Mouse (Mus musculus): Measurements from ENCODE around the gene Gm6164. TPM values are rescaled to one million over a fixed set of nuclear protein-coding genes. Genes with fewer than 3 reads are reported as not detected.

Gm6164 gene
- not detected for polyA plus RNA-seq (2015; fragmentation: Illumina TruSeq; extraction: RNeasy Lipid Tissue Mini Kit (QIAGEN cat#74804); ENCODE audit: low read depth, low replicate concordance)

DNA sequence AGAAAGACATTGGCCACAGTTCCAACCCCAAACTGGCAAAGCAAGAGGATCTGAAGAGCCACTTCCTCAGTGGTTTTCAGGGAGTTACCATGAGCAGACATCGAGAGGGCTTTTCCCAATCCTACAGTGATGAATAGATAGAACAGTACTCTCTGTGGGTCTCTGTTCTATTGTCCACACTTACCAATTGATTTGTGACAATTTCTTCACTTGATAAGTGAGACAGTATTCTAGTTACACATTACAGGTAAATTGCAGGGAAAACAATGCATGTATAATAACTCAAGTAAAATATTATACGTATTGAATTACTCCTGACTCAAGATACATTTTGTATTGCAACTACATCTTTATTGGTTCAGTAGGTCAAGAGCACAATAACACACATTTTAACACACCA is at the start of gene Gm6164:
TSS of gene Gm6164 (minus strand) at position 101 of the 400 bp plus-strand sequence.

GRCm38 (mm10) chr7:20233728-20234127 is 28.3 kb upstream of the Gm6164 start, which contains the start of gene Gm4498:
Gene Gm4498 (minus strand): TSS chr7:20233828.

GRCm38 (mm10) chr7:20193410-20193809 is 12.0 kb downstream of the Gm6164 start, which contains the start of gene Vmn1r95:
Gene Vmn1r95 (plus strand): TSS chr7:20193710.

DNA sequence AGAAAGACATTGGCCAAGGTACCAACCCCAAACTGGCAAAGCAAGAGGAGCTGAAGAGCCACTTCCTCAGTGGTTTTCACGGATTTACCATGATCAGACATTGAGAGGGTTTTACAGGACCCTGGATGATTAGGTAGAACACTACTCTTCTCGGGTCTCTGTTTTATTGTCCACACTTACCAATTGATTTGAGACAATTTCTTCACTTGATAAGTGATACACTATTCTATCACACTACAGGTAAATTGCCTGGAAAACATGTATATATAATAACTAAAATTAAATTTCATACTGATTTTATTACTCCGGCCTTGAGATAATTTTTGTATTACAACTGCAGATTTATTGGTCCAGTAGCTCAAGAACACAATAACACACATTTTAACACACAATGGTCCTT is 37.1 kb downstream of the Gm6164 start, which contains the start of gene Vmn1r94:
TSS of gene Vmn1r94 (minus strand) at position 101 of the 400 bp plus-strand sequence.

Other genes with a start within 250 kb of the Gm6164 start
- not detected for gene Ceacam20, start 240.2 kb downstream of the Gm6164 start, polyA plus RNA-seq (2015; fragmentation: Illumina TruSeq; extraction: RNeasy Lipid Tissue Mini Kit (QIAGEN cat#74804); ENCODE audit: low read depth, low replicate concordance)
- gene Nlrp9b, start 214.1 kb downstream of the Gm6164 start, polyA plus RNA-seq (2015; fragmentation: Illumina TruSeq; extraction: RNeasy Lipid Tissue Mini Kit (QIAGEN cat#74804); ENCODE audit: low read depth, low replicate concordance), result not detected
- gene Vmn1r91, start 105.9 kb downstream of the Gm6164 start, polyA plus RNA-seq (2015; fragmentation: Illumina TruSeq; extraction: RNeasy Lipid Tissue Mini Kit (QIAGEN cat#74804); ENCODE audit: low read depth, low replicate concordance), result not detected
- gene Gm16442, start 83.0 kb downstream of the Gm6164 start, polyA plus RNA-seq (2015; fragmentation: Illumina TruSeq; extraction: RNeasy Lipid Tissue Mini Kit (QIAGEN cat#74804); ENCODE audit: low read depth, low replicate concordance), result not detected
- not detected for gene Vmn1r93, start 66.5 kb downstream of the Gm6164 start, polyA plus RNA-seq (2015; fragmentation: Illumina TruSeq; extraction: RNeasy Lipid Tissue Mini Kit (QIAGEN cat#74804); ENCODE audit: low read depth, low replicate concordance)
- not detected for gene Vmn1r94, start 37.2 kb downstream of the Gm6164 start, polyA plus RNA-seq (2015; fragmentation: Illumina TruSeq; extraction: RNeasy Lipid Tissue Mini Kit (QIAGEN cat#74804); ENCODE audit: low read depth, low replicate concordance)
- not detected for gene Vmn1r95, start 11.9 kb downstream of the Gm6164 start, polyA plus RNA-seq (2015; fragmentation: Illumina TruSeq; extraction: RNeasy Lipid Tissue Mini Kit (QIAGEN cat#74804); ENCODE audit: low read depth, low replicate concordance)
- gene Gm4498, start 28.2 kb upstream of the Gm6164 start, polyA plus RNA-seq (2015; fragmentation: Illumina TruSeq; extraction: RNeasy Lipid Tissue Mini Kit (QIAGEN cat#74804); ENCODE audit: low read depth, low replicate concordance), result not detected
- gene Gm5890, start 57.2 kb upstream of the Gm6164 start, polyA plus RNA-seq (2015; fragmentation: Illumina TruSeq; extraction: RNeasy Lipid Tissue Mini Kit (QIAGEN cat#74804); ENCODE audit: low read depth, low replicate concordance), result not detected
- not detected for gene Gm4133, start 128.5 kb upstream of the Gm6164 start, polyA plus RNA-seq (2015; fragmentation: Illumina TruSeq; extraction: RNeasy Lipid Tissue Mini Kit (QIAGEN cat#74804); ENCODE audit: low read depth, low replicate concordance)
- not detected for gene Gm5728, start 169.8 kb upstream of the Gm6164 start, polyA plus RNA-seq (2015; fragmentation: Illumina TruSeq; extraction: RNeasy Lipid Tissue Mini Kit (QIAGEN cat#74804); ENCODE audit: low read depth, low replicate concordance)
- not detected for gene Vmn1r100, start 212.3 kb upstream of the Gm6164 start, polyA plus RNA-seq (2015; fragmentation: Illumina TruSeq; extraction: RNeasy Lipid Tissue Mini Kit (QIAGEN cat#74804); ENCODE audit: low read depth, low replicate concordance)
- not detected for gene Vmn1r101, start 237.0 kb upstream of the Gm6164 start, polyA plus RNA-seq (2015; fragmentation: Illumina TruSeq; extraction: RNeasy Lipid Tissue Mini Kit (QIAGEN cat#74804); ENCODE audit: low read depth, low replicate concordance)

All from brain, adult 10 weeks (tissue).